Mouse (Mus musculus) bone marrow macrophage, adult 2 months (primary cell): ENCODE data around the gene Tsen2.

Source experiments
- CTCF ChIP-seq: IDR thresholded peaks from 2 replicates; pipeline ENCODE4 v1.5.1; 2012; ENCODE audit warnings: low read depth, mild to moderate bottlenecking, low read length, moderate library complexity
- POLR2A ChIP-seq: IDR thresholded peaks from 2 replicates; pipeline ENCODE4 v1.6.1; 2012; ENCODE audit warnings: mild to moderate bottlenecking, low read depth, low read length, borderline replicate concordance

DNA sequence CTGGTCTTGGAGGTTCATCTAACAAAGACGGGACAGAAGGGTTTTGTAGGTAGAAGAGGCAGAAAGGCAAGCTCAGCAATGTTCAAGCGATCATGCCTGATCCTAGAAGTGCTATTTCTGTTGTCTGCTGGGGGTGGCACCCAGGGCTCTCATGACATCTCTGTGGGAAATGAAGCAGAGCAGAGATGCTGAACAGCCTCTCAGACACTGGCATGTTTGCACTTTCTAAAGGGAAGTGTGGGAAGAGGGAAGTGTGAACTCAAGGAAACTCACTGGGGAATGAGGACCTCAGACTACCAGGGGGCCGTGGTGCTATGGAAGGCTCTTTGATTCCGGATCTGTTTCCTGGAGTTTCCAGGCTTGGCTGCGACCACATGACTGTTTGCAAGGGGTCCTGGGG lies 39.5 kb upstream of the Tsen2 start:
- TF ChIP-seq POLR2A, result no peak
- TF ChIP-seq CTCF, result no peak
